Mouse (Mus musculus) kidney, postnatal 0 days (tissue): ENCODE results near the gene Megf11. TPM values are rescaled to one million over a fixed set of nuclear protein-coding genes. Genes with fewer than 3 reads are reported as not detected.
"Not testable (repeated sequence)": the region's sequence is repeated elsewhere in the genome, so short reads cannot be mapped to it uniquely, and the experiment has no call there.

Experiments used
- ATAC-seq: fragments of 200-750 bp; cut with Nextera tagmentation; replicated peaks from 2 replicates; pipeline ENCODE4 v1.8.0; 2017; ENCODE audit warnings: low read depth, moderate number of reproducible peaks, moderate TSS enrichment, moderate library complexity; ENCODE audit not compliant: low FRiP score
- DNase-seq: peaks from one replicate; pipeline ENCODE4 v3.0.0-alpha.2; 2016; ENCODE audit warnings: low spot score
- H3K27ac ChIP-seq: fragments of 300-500 bp; sonication (generic); 2 replicates; pipeline ENCODE4 v1.5.1; 2014; ENCODE audit warnings: mild to moderate bottlenecking
- H3K27me3 ChIP-seq: fragments of 300-500 bp; sonication (generic); 2 replicates; pipeline ENCODE4 v1.6.1; 2014; ENCODE audit warnings: low read length, mixed read lengths; ENCODE audit not compliant: insufficient read depth
- H3K36me3 ChIP-seq: fragments of 300-500 bp; sonication (generic); 2 replicates; pipeline ENCODE4 v1.6.1; 2014; ENCODE audit warnings: low read length, mixed read lengths; ENCODE audit not compliant: insufficient read depth
- H3K4me1 ChIP-seq: fragments of 300-500 bp; sonication (generic); replicated peaks from 2 replicates; pipeline ENCODE4 v1.6.1; 2014; ENCODE audit warnings: antibody characterized with exemption, low read length, mixed read lengths; ENCODE audit not compliant: insufficient read depth
- H3K4me2 ChIP-seq: fragments of 300-500 bp; sonication (generic); 2 replicates; pipeline ENCODE4 v1.6.1; 2014; ENCODE audit warnings: mild to moderate bottlenecking, low read length, moderate library complexity, mixed read lengths
- H3K4me3 ChIP-seq: fragments of 300-500 bp; sonication (generic); replicated peaks from 2 replicates; pipeline ENCODE4 v1.5.1; 2014; ENCODE audit warnings: low read depth, low read length
- H3K9ac ChIP-seq: fragments of 300-500 bp; sonication (generic); 2 replicates; pipeline ENCODE4 v1.6.1; 2014; ENCODE audit warnings: low read depth, low read length
- H3K9me3 ChIP-seq: fragments of 300-500 bp; sonication (generic); replicated peaks from 2 replicates; pipeline ENCODE4 v1.6.1; 2016; ENCODE audit warnings: low read length, inconsistent platforms, mixed read lengths
- CTCF ChIP-seq: IDR thresholded peaks from 2 replicates; pipeline ENCODE4 v1.5.1; 2016; ENCODE audit warnings: antibody characterized with exemption, low read depth, mild to moderate bottlenecking, moderate library complexity
- WGBS: fragments of 180-500 bp; shearing (Covaris S2); extraction: QIAGEN DNeasy Blood & Tissue Kit; methylation state at CpG from one replicate; pipeline ENCODE4 v1.1.7; 2014; 5-methylcytosine and 5-hydroxymethylcytosine counted together
- polyA plus RNA-seq: library from polyadenylated mRNA; unstranded; fragments of >200 nt; fragmentation: Nextera tagmentation; extraction: Ambion mirVana; gene quantifications from 2 replicates; pipeline ENCODE4 v1.2.1, GENCODE M21; 2015

Gene Megf11
- polyA plus RNA-seq, 1 experiment from 2014 or later, result 2.6 TPM

DNA sequence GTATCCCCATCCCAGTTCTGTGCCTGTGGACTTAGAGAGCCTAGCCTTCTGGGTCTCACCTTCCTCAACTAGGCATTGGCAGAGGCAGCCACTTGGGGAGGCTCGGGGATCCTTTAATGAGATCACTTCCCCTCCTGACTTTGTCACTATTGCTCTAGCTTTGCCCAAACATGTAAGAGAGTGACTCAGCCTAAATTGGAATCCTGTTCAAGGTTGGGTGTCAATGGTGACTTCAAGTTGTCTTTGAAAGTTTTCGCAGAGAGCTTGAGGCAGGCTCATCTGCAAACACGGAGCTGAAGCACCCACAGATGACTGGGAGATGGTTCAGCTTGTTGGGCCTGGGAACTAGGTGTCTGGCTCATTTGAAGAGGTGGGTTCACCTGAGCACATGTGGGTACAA is 85.9 kb downstream of the Megf11 start:
- no peak for TF ChIP-seq CTCF
- Histone ChIP-seq H3K9ac (no peak overlapping the region), H3K4me3 (no peak overlapping the region), H3K27me3 (no peaks in the 10 kb centered on the region), H3K36me3 (no peaks in the 10 kb centered on the region), H3K4me2 (no peak overlapping the region), H3K27ac (no peak overlapping the region), H3K9me3 (no peaks in the 10 kb centered on the region), H3K4me1 (no peaks in the 10 kb centered on the region; the same call in 1 of the 2 replicates)
- WGBS, result 86% methylated on average over 3 of the region's 3 CpGs
- no peak for DNase-seq
- no peak for ATAC-seq

GRCm38 (mm10) chr9:64472165-64472564 is 86.7 kb downstream of the Megf11 start:
- ATAC-seq, result no peak

DNA sequence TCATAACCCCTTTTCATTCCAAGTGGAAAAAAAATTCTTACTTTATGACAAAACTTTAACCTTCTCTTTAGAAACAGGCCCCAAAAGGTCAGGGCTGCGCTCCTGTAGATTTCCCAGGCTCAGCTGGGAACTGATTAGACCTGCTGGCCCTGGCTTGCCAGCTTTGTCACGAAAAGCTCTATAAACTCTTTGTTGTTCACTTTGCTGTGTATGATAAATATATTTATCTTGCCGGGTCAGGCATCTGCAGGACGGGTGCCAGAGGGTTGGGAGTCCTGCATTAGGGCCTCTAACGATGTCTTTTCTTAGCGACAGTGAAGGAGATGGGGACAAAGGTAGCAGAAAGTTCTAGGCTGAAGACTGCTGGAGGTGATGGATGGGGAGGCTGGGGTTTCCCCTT is 87.3 kb downstream of the Megf11 start:
- DNase-seq (no peak), ATAC-seq (no peak)
- no peaks in the 10 kb centered on the region for H3K9me3 ChIP-seq
- no peak overlapping the region for H3K4me3 ChIP-seq
- 48% methylated on average over 6 of the region's 6 CpGs for WGBS
- TF ChIP-seq CTCF, result no peak
- H3K9ac ChIP-seq, result no peak overlapping the region
- H3K4me2 ChIP-seq, result no peak overlapping the region
- no peaks in the 10 kb centered on the region for H3K36me3 ChIP-seq
- no peaks in the 10 kb centered on the region; the same call in 1 of the 2 replicates for H3K4me1 ChIP-seq
- H3K27ac ChIP-seq, result no peak overlapping the region
- no peaks in the 10 kb centered on the region for H3K27me3 ChIP-seq

More at GRCm38 (mm10) chr9:64472165-64472564, 86.7 kb downstream of the Megf11 start:
- DNase-seq, result no peak
- 38% methylated on average over 2 of the region's 2 CpGs for WGBS
- no peak overlapping the region for H3K4me3 ChIP-seq
- no peaks in the 10 kb centered on the region for H3K27me3 ChIP-seq
- H3K4me1 ChIP-seq, result no peaks in the 10 kb centered on the region; the same call in 1 of the 2 replicates
- no peaks in the 10 kb centered on the region for H3K9me3 ChIP-seq
- H3K27ac ChIP-seq, result no peak overlapping the region
- TF ChIP-seq CTCF, result no peak
- H3K9ac ChIP-seq, result no peak overlapping the region
- no peak overlapping the region for H3K4me2 ChIP-seq
- no peaks in the 10 kb centered on the region for H3K36me3 ChIP-seq

DNA sequence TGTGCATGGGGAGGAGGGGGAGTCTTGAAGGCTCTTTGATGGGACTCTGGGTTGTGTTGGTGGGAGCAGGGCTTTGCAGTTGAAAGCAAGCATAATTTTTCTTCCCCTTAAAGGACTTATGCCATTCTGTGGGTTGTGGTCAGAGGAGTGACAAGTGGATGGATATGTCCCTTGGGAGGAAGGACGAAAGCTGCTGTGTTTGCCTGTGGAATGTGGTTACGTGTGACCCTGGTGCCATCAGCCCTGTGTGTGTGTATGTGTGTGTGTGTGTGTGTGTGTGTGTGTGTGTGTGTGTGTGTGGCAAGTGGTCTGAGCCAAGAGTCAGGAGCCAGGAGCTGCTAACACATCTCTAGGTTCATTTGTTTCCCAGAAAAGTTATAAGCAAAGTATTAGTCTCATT is 87.7 kb downstream of the Megf11 start:
- no peak overlapping the region for H3K9ac ChIP-seq
- no peak overlapping the region for H3K4me2 ChIP-seq
- H3K4me1 ChIP-seq, result no peaks in the 10 kb centered on the region; the same call in 1 of the 2 replicates
- H3K36me3 ChIP-seq, result no peaks in the 10 kb centered on the region
- no peak for TF ChIP-seq CTCF
- no peaks in the 10 kb centered on the region for H3K9me3 ChIP-seq
- no peak overlapping the region for H3K27ac ChIP-seq
- H3K4me3 ChIP-seq, result no peak overlapping the region
- ATAC-seq (no peak), DNase-seq (peak; percentile 51)
- H3K27me3 ChIP-seq, result no peaks in the 10 kb centered on the region
- 52% methylated on average over 2 of the region's 2 CpGs for WGBS

GRCm38 (mm10) chr9:64473695-64474094 is 88.3 kb downstream of the Megf11 start:
- Histone ChIP-seq H3K27ac (peak overlapping the region; percentile 36; the same call in 1 of the 2 replicates), H3K4me3 (no peak overlapping the region), H3K36me3 (no peaks in the 10 kb centered on the region), H3K9me3 (no peaks in the 10 kb centered on the region), H3K4me2 (no peak overlapping the region), H3K9ac (no peak overlapping the region), H3K4me1 (no peaks in the 10 kb centered on the region; the same call in 1 of the 2 replicates), H3K27me3 (no peaks in the 10 kb centered on the region)
- DNase-seq, result no peak
- WGBS, result 45% methylated on average over 4 of the region's 4 CpGs
- no peak for ATAC-seq
- no peak for TF ChIP-seq CTCF

- Histone ChIP-seq H3K27me3 (no peaks in the 10 kb centered on the region), H3K9me3 (no peaks in the 10 kb centered on the region), H3K36me3 (no peaks in the 10 kb centered on the region), H3K4me1 (no peaks in the 10 kb centered on the region; the same call in 1 of the 2 replicates), H3K4me3 (no peak overlapping the region), H3K4me2 (no peak overlapping the region), H3K27ac (no peak overlapping the region), H3K9ac (no peak overlapping the region)
- ATAC-seq (no peak), DNase-seq (no peak)
- no peak for TF ChIP-seq CTCF
- WGBS, result 45% methylated on average over 4 of the region's 4 CpGs
These were observed 88.7 kb downstream of the Megf11 start for GRCm38 (mm10) chr9:64474142-64474541.

DNA sequence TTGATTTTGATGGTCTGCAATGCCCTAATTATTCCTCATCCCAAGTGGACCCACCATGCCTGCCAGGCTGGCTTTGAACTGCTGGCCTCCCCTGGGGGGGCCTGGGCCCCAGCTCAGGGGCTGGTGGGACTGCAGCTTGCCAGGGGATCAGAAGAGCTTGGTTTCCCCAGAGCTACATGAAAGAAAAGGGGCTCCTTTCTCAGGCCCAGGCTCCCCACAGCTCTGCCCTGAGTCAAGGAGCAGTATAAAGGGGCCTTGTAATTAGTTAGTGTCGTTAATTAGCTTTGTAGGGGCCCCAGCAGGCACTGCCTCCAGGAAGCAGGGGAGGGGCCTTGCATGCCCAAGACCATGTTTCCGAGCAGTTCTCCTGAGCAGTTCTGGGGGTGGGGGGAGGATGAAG is 90.5 kb downstream of the Megf11 start:
- Histone ChIP-seq H3K9me3 (no peaks in the 10 kb centered on the region), H3K36me3 (no peaks in the 10 kb centered on the region), H3K27ac (no peak overlapping the region), H3K4me2 (no peak overlapping the region), H3K27me3 (no peaks in the 10 kb centered on the region), H3K9ac (no peak overlapping the region), H3K4me3 (no peak overlapping the region), H3K4me1 (no peaks in the 10 kb centered on the region; the same call in 1 of the 2 replicates)
- ATAC-seq (no peak), DNase-seq (no peak)
- no peak for TF ChIP-seq CTCF
- 50% methylated on average over 2 of the region's 2 CpGs for WGBS

DNA sequence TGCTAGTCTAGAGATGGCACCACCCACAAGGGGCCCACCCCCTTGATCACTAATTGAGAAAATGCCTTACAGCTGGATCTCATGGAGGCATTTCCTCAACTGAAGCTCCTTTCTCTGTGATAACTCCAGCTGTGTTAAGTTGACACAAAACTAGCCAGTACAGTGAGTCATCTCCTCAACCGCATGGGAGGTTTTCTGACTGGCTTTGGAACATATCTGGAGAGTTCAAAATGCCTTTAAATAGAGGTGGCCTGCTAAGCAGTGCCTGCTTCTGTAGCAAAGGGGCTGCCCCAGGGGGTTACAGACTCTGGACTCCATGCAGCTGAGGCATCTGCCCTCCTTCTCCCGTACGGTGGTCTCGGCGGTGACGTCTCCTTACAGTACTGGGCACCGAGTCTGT is 92.0 kb downstream of the Megf11 start:
- H3K9ac ChIP-seq, H3K27me3 ChIP-seq, H3K4me2 ChIP-seq, ATAC-seq, H3K4me3 ChIP-seq, H3K9me3 ChIP-seq, H3K36me3 ChIP-seq, DNase-seq, H3K27ac ChIP-seq, H3K4me1 ChIP-seq: not testable (repeated sequence)
- 82% methylated on average over 7 of the region's 7 CpGs for WGBS
